Mouse (Mus musculus) mature B cell (primary cell): ENCODE measurements at regions not wholly inside any gene's neighbourhood (a gene's known extent, or its start where the extent isn't known, plus 50 kb on each side); places are given as distances from the start of the nearest gene placed in this dataset.
"Not testable (repeated sequence)": the region's sequence is repeated elsewhere in the genome, so short reads cannot be mapped to it uniquely, and the experiment has no call there.

Experiments
- in situ Hi-C: fragments of 300-500 bp; cut with MboI; formaldehyde crosslinking; loops from 2 replicates; pipeline ENCODE4 v1.14.3; 2019

DNA sequence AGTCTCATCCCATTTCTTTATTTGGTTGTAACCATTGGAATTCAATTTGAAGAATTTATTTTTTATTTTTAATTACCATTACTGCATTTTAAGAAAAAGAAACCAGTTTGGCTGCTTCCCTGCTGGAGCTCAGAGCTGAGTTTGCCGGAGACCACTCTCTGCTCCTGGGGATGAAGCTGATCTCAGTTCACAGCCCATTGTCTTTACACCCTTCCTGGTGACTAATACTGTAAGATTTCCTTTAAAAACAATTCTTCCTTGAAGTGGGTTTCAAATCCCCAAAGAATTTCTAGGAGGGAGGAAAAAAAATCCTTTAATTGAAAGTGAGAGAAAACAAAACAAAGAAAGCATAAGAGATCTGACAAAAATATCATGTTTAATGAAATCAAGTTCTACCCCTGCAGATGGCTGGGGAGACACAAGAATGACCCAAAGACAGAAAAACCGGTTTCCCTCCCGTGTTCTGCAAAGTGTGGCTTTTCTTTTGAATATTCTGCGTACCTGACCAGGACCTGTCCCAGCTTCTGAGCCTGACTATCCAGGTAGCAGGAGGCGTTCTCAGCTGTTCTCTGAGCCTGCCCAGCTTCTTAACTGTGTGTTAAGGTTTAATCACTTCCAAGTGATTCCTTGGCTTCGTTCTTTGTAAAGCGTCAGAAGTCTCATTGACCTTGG, 216.1 kb downstream of the Bcl11a start:
- in situ Hi-C loops, result no loop called here

DNA sequence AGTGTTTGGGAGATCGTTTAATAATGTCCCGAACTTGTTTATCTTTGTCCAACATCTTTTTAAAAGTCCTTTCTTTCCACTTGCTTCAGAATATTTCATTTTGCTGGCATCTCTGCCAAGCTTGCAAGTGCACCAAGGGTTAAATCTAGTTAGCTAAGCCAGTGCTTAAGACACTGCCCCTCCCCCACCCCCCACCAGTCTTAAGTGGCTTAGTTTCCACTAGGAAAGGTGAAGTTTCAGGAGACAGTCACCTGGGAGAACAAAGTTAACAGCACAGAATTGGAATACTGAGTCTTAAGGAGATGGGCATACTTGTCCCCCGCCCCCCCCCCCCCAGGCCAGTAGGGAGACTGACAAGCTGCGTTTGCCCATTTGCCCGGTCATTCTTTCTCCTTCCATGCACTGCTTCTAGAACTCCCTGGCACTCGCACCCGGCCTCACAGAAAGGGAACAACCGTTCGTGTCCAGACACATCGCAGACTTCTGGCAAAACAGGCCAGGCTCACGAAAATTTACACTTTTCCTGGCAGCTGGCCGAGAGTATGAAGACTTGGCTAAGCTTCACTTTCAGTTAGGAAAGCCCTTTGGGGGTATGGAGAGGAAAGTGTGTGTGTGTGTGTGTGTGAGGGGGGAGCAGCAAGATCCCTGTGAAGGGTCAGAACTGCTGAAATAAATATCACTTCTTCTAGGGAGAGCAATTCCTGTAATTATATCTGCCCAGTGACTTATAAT, 219.2 kb downstream of the Bcl11a start:
- in situ Hi-C loops, result no loop called here

- in situ Hi-C loops, result no loop called here
Measured at GRCm38 (mm10) chr11:24297763-24298162, 219.9 kb downstream of the Bcl11a start.

GRCm38 (mm10) chr11:24300351-24300750, 222.5 kb downstream of the Bcl11a start:
- in situ Hi-C loops, result no loop called here

GRCm38 (mm10) chr11:24301201-24301600, 223.3 kb downstream of the Bcl11a start:
- in situ Hi-C loops, result no loop called here

- in situ Hi-C loops, result no loop called here
Measured at GRCm38 (mm10) chr11:24305145-24305553, 227.3 kb downstream of the Bcl11a start.

DNA sequence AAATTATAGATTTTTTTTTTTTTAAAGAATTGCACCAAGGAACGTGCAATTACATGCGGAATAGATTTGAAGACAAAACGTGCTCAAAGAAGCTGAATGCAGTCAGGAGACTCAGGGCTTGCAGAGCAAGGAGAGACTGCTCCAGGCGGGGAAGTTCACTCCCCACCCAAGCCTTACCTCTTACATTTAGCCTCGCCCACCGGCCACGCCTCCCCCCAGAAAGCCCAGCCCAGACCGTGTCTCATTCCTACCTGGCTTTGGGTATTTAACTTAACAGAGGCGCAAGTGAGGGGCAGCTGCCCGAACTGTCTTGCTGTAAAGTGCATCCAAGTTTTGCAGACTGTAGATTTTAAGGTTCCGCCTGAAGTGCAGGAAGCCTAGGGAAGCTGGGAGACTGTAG, 227.8 kb downstream of the Bcl11a start:
- in situ Hi-C loops, result no loop called here

DNA sequence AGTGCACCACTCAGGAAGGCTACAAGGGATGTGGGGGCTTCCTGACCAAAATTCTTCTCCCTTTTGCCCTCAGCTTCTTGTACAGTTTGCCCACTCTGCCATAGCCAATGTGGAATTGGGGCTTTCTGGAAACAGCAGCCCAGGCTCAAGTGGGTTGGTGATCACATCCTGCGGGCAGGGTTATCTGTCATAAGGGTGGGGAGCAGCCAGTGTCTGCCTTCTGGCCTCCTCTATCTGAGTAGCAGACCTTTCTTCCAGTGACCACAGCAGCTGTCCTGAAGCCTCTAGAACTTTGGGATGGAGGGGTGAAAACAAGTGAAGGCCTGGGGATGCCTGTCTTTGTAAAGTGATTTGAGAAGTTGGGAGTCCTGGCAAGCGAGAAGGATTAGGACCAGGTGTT, 228.2 kb downstream of the Bcl11a start:
- in situ Hi-C loops, result no loop called here

- in situ Hi-C loops, result no loop called here
Measured at GRCm38 (mm10) chr11:24307601-24308252, 229.9 kb downstream of the Bcl11a start.

DNA sequence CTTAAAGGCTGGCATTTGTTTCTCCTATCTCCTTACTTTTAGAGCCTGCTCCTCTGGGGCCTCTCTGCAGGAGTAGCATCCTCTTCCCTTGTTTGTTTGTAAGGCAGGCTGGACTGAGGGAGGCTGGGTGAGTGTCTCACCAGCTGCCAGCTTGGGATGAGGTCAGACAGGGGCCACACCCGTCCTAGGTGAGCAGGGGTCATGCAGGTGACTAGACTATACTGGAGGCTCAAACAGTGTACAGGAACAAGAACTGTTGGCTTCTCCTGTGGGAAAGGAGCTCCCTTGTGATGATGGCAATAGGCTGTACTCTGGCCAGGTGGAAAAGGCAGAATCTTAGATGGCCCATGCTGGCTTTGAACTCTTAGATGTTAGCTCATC, 230.4 kb downstream of the Bcl11a start:
- in situ Hi-C loops, result no loop called here

DNA sequence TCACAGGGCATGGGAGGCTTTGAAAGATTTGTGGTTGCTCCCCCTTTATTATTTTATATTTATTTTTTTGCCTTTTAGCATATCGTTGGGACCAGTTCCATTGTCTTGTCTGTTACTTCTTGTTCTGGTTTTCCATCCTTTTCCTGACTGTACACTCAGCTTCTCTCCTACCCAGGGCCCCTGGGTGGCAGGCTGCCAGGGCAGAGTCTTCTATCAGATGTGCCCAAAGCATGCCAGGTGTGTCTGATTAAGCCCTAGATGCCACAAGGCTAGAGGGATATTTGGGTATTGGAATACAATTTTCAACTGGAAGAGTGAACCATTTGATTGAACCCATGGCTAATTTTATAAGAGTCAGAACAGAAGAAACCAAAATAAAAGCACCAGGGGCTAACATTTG, 236.2 kb downstream of the Bcl11a start:
- in situ Hi-C loops, result no loop called here

GRCm38 (mm10) chr11:24315582-24315981, 237.7 kb downstream of the Bcl11a start:
- in situ Hi-C loops, result no loop called here

GRCm38 (mm10) chr11:24316198-24316597, 238.3 kb downstream of the Bcl11a start:
- in situ Hi-C loops, result no loop called here

DNA sequence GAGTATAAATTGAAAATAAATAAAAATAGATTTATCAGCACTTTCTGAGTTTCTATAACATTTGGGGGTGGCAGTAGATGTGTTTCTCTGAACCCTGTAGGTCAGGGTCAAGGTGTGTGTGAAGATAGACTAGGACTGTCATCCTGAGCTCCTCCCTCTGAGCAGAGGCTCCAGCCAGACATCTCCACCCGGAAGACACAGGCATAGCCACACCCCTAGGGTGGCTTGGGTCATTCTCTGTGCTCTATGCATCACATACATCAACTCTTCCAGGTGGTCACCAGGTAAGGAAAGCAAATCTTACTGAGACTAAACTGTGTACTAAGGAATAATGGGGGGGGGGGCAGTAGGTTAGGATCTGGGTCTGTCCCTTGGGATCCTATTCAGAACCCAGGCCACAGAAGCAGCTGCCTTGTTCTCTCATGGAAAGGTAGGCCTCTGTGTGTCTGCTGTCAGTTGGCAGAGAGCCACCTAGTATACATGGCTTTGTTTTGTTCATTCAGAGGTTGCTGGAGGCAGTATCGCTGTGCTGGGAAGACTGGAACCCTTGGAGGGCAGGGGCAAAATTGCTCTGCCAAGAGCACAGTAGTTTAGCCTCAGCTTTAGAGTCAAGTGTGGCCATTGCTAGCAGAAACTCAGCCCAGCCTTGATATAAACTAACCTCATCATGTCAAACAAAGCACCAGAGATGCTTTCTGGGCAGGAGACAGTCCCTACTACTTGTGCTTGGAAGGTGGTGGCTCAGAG, 240.3 kb downstream of the Bcl11a start:
- in situ Hi-C loops, result no loop called here

DNA sequence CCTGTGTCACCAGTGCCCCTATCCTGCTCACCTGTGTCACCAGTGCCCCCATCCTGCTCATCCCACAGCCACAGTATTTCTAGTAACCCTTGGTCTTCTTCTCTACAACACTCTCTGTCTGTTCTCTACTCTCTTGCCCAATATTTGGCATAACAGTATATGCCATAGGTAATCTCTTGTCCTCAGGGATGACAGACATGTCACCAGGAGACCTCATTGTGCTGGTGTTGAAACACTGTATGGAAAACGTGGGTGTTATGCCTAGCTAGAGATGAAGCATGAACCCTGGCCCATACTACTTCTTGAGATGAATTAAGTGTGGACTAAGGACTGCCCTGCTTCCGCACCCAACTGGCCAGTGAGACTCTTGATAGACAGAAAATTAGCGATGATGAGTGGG, 241.4 kb downstream of the Bcl11a start:
- in situ Hi-C loops, result no loop called here

DNA sequence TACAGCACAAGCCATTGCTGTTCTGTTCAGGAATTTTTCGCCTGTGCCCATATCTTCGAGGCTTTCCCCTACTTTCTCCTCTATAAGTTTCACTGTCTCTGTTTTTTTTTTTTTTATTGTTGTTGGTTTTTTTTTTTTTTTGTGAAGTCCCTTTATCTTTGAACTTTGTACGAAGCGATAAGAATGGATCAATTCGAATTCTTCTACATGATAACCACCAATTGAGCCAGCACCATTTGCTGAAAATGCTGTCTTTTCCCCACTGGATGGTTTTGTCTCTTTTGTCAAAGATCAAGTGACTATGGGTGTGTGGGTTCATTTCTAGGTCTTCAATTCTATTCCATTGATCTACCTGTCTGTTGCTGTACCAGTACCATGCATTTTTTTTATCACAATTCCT, 244.6 kb downstream of the Bcl11a start:
- in situ Hi-C loops, result not testable (repeated sequence)

DNA sequence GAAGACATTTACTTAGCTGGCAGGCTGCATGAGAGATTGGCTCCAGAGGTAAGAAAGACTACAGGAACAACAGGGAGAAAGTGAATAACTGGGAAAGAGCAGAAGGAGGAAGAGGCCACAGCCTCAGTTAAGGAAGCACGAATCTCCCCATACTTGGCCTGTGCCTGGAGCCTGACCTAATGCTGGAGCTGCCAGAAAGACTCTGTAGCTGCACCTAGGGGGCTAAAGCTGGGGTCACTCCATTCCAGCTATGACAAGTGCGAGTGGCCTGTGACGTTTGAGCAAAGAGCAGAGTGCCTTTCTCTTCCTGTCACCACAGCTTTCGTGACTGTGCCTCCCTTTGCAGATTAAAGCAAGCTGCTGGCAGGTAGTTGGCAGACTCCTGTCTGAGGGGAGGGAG, 250.6 kb downstream of the Bcl11a start:
- in situ Hi-C loops, result no loop called here

GRCm38 (mm10) chr11:24330366-24331124, 252.7 kb downstream of the Bcl11a start:
- in situ Hi-C loops, result no loop called here

DNA sequence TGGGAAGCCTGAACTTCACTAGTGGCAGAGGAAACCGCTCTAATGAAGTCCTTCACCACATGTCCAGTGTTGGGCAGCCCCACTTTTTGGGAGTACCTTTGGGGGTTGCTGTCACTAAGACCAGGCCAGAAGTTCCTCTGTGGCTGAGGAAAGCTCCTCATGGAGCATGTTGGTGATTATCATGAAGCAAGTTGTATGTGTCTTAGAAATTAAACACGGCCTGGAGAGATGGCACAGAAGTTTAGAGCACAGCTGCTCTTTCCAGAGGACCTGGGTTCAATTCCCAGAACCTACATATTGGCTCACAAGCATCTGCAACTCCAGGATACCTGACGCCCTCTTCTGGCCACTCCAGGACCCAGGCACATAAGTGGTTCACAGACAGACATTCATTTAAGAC, 254.4 kb downstream of the Bcl11a start:
- in situ Hi-C loops, result no loop called here

DNA sequence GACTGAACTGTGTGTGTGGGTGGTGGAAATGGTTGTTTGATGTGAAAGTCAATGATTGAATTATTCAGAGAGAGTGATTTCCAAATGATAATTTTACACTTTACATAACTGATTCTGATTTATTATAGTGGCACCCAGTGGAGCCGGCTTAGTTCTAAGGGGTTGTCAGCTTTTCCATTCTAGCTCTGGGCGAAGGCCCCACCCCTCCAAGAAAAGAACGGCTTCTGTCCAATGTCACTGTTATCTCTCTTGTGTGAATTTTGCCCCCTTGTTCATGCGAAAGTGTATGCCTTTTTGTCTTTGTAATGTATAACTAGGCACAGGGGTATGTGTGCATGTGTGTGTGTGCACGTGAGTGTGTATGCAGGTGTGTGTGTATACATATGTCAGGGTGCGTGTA, 255.3 kb downstream of the Bcl11a start:
- in situ Hi-C loops, result no loop called here

DNA sequence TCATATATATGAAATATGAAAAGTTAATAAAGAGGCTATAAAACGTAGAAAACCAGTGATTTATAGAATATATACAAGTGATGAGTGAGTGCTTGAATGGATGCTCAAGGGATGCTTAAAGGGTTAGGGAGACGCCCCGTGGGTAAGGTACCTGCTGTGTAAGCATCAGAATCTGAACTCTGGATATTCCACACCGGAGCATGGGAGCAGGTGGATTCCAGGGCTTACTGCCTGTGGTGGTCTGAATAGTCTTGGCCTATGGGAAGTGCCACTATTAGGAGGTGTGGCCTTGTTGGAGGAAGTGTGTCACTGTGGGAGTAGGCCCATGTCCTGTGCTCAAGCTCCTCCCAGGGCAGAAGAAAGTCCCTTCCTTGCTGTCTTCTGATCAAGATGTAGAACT, 257.4 kb downstream of the Bcl11a start:
- in situ Hi-C loops, result no loop called here

DNA sequence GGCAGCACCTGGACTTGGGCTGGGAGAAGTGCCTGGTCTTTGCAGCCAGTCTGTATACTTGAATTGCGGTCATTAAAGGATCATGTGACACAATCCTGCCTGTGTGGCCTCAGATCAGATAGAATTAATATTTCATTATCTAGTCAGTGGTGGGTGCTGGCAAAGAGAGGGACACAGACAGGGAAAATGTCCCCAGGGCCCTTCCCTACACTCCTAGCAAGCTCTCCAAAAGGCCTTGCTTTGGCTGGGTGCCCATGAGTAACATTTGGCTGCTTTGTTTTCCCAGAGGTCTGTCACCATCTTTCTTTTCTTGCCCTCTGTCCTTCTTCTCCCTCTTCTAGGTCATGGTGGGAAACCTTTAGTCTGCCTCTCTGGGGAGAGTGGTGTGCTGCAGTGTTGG, 260.3 kb downstream of the Bcl11a start:
- in situ Hi-C loops, result no loop called here
